Mouse (Mus musculus): ENCODE results near the gene Crocc2.

- TF ChIP-seq ZC3H11A (IDR thresholded peaks at IDR 0.05; ENCODE audit: borderline replicate concordance, low read depth, low read length) (no peak), CHD2 (IDR thresholded peaks at IDR 0.05; ENCODE audit: low read depth, low read length) (no peak), HCFC1 (IDR thresholded peaks at IDR 0.05; ENCODE audit: borderline replicate concordance, insufficient read depth, low read length) (no peak), MAFK (IDR thresholded peaks at IDR 0.05; ENCODE audit: insufficient read depth, low read depth, low read length) (no peak)
These were observed 55.4 kb downstream of the Crocc2 start for GRCm38 (mm10) chr1:93223972-93224371.
